Mouse (Mus musculus) CH12.LX (cell line): ENCODE results near the gene Erc1.

Source experiments
- BHLHE40 ChIP-seq: IDR thresholded peaks from 2 replicates; pipeline ENCODE4 v1.6.1; 2011; ENCODE audit warnings: mild to moderate bottlenecking, low read depth, low read length, improper control_type of control experiment
- CHD2 ChIP-seq: IDR thresholded peaks from 2 replicates; pipeline ENCODE4 v1.6.1; 2011; ENCODE audit warnings: low read length, improper control_type of control experiment
- CTCF ChIP-seq, 2 experiments: IDR thresholded peaks in 1 of 2; conservative IDR thresholded peaks in 1 of 2; 2 replicates each; pipeline ENCODE4 v1.5.1; 2011 to 2012; ENCODE audit warnings: low read depth in 2 of 2, low read length in 2 of 2, improper control_type of control experiment in 1 of 2, inconsistent platforms in 1 of 2, mild to moderate bottlenecking in 1 of 2, moderate library complexity in 1 of 2
- EP300 ChIP-seq: IDR thresholded peaks from 2 replicates; pipeline ENCODE4 v1.6.1; 2011; ENCODE audit warnings: low read length, improper control_type of control experiment
- IRF4 ChIP-seq: IDR thresholded peaks from 2 replicates; pipeline ENCODE4 v1.6.1; 2014; ENCODE audit warnings: low read depth, mild to moderate bottlenecking, inconsistent platforms, low read length, improper control_type of control experiment
- MAX ChIP-seq: IDR thresholded peaks from 2 replicates; pipeline ENCODE4 v1.6.1; 2011; ENCODE audit warnings: low read length, improper control_type of control experiment
- NELFE ChIP-seq: IDR thresholded peaks from 2 replicates; pipeline ENCODE4 v1.6.1; 2011; ENCODE audit warnings: low read depth, low read length, improper control_type of control experiment
- RAD21 ChIP-seq: IDR thresholded peaks from 2 replicates; pipeline ENCODE4 v1.6.1; 2011; ENCODE audit warnings: low read depth, mild to moderate bottlenecking, low read length, improper control_type of control experiment, moderate library complexity
- SIN3A ChIP-seq: IDR thresholded peaks from 2 replicates; pipeline ENCODE4 v1.6.1; 2012; ENCODE audit warnings: low read length, improper control_type of control experiment, inconsistent platforms
- TBP ChIP-seq: conservative IDR thresholded peaks from 2 replicates; pipeline ENCODE4 v1.6.1; 2011; ENCODE audit warnings: low read depth, low read length, improper control_type of control experiment
- USF1 ChIP-seq: IDR thresholded peaks from 2 replicates; pipeline ENCODE4 v1.6.1; 2014; ENCODE audit warnings: low read depth, mild to moderate bottlenecking, inconsistent platforms, low read length, improper control_type of control experiment
- USF2 ChIP-seq: conservative IDR thresholded peaks from 2 replicates; pipeline ENCODE4 v1.6.1; 2011; ENCODE audit warnings: low read depth, low read length, improper control_type of control experiment

- TF ChIP-seq USF1: no peak
- no peak for TF ChIP-seq RAD21
- TF ChIP-seq CTCF (conservative IDR thresholded peaks at IDR 0.05 in 1 of 2, IDR thresholded peaks at IDR 0.05 in 1 of 2; ENCODE audit: low read depth in 2 of 2, low read length in 2 of 2): no peak
- TF ChIP-seq USF2: no peak
- no peak for TF ChIP-seq CHD2
- no peak for TF ChIP-seq IRF4
- TF ChIP-seq TBP: no peak
- TF ChIP-seq EP300: no peak
- no peak for TF ChIP-seq SIN3A
- TF ChIP-seq BHLHE40: no peak
- TF ChIP-seq MAX: no peak
- no peak for TF ChIP-seq NELFE
These were observed 303.5 kb downstream of the Erc1 start for GRCm38 (mm10) chr6:119544518-119544864.
